Mouse (Mus musculus) common myeloid progenitor, adult 5-6 weeks (primary cell): ENCODE results near the gene Kdm5c. TPM values are rescaled to one million over a fixed set of nuclear protein-coding genes. Genes with fewer than 3 reads are reported as not detected.
"Not testable (repeated sequence)": the region's sequence is repeated elsewhere in the genome, so short reads cannot be mapped to it uniquely, and the experiment has no call there.

Experiments used
- ATAC-seq: replicated peaks from 2 replicates; pipeline ENCODE4 v1.8.0; 2016; ENCODE audit warnings: low read depth, mild to moderate bottlenecking, moderate TSS enrichment, inconsistent platforms; ENCODE audit not compliant: poor library complexity, severe bottlenecking
- total RNA-seq: library from RNA; stranded (forward); fragments of 200-1000, 187-1606 nt; gene quantifications from 2 replicates; pipeline ENCODE4 v1.2.3, GENCODE M21; 2017

Kdm5c gene
- total RNA-seq, 1 experiment from 2014 or later: 59.4 TPM

DNA sequence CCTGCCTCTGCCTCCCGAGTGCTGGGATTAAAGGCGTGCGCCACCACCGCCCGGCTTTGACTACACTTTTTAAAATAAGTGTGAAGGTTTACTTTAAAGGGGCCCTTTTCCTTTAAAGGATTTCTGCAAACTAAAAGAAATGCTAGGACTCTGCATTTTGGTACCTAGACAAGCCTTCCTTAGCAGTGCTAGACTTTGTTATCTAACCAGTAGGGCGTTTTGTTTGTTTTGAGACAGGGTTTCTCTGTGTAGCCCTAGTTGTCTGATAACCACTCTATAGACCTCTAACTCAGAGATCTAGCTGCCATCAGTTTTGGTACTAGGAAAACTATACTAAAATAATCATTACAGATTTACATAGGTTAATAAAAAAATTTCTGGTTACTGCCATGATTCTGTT is 46.6 kb downstream of the Kdm5c start:
- ATAC-seq: no peak

- ATAC-seq: no peak
Measured at GRCm38 (mm10) chrX:152284746-152285145, 51.9 kb downstream of the Kdm5c start.

- ATAC-seq: not testable (repeated sequence)
Measured at GRCm38 (mm10) chrX:152287026-152287425, 54.2 kb downstream of the Kdm5c start.

GRCm38 (mm10) chrX:152306224-152306623 is 73.4 kb downstream of the Kdm5c start:
- no peak for ATAC-seq

DNA sequence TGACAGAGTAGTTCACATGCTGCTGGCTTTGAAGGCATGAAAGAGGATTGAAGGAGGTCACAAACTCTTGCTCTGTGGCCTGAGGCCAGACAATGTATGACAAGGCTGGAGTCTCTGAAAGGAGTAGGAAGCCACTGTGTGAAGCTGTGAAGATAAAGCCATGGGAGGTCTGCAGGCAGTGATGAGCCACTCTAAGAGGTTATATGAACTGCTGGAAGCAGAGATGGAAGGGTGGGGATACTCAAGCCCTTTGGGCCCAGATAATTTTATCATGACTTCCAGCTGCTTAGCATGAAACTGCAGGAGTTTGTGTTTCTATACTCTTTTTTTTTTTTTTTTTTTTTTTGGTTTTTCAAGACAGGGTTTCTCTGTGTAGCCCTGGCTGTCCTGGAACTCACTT is 74.6 kb downstream of the Kdm5c start:
- peak; percentile 99 for ATAC-seq

- peak; percentile 84 for ATAC-seq
Measured at GRCm38 (mm10) chrX:152307942-152308341, 75.1 kb downstream of the Kdm5c start.

DNA sequence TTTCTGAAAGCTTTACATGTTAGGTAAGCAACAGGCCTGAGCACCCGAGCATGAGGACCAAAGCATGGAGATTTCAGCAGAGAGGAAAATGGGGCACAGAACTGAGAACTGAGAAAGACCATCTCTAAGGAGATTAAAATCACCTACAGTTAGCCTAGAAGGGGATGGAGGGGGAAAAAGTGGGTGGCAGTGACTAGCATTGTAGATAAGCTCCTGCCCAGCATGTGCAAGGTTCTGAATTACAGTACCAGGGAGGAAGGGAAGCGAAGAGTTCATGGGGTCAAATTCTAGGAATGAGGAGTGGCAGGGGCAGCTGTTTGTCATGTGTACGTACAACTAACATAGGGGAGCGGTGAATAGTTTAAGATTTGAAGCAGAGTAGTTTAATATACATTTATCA is 87.7 kb downstream of the Kdm5c start:
- ATAC-seq: no peak

DNA sequence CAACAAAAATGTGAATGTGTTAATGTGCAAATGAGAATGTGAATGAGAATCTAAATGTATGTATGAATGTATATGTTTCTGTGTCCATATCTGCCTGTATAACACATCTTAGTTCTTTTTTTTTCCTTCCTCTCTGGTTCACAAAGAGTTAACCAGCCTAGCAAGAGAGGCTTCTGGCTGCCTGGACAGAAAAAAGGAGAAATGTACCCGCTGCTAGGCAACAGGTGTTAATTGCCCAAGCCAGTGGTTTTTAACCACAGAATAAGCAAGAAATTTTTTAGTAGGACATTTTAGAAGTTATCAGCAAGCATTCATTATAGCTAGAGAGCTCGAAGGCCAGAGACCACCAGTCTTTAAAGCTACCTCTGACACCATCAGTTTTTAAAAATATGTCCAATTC is 90.0 kb downstream of the Kdm5c start:
- ATAC-seq: peak; percentile 59

- ATAC-seq: no peak
Measured at GRCm38 (mm10) chrX:152323584-152323983, 90.8 kb downstream of the Kdm5c start.

Other genes with a start within 250 kb of the Kdm5c start
- gene Hsd17b10, start 231.2 kb upstream of the Kdm5c start, total RNA-seq: 84.8 and 85.6 TPM in 2 replicates
- gene Ribc1, start 216.7 kb upstream of the Kdm5c start, total RNA-seq: 1.2 and 1.6 TPM in 2 replicates
- gene Smc1a, start 216.6 kb upstream of the Kdm5c start, total RNA-seq: 293 and 367 TPM in 2 replicates
- gene Iqsec2, start 88.8 kb upstream of the Kdm5c start, total RNA-seq: 1.1 and 3.7 TPM in 2 replicates
- 5.3 and 11.5 TPM in 2 replicates for gene Kantr, start 94.5 kb downstream of the Kdm5c start, total RNA-seq
- gene Tspyl2, start 109.4 kb downstream of the Kdm5c start, total RNA-seq: 17.0 and 19.6 TPM in 2 replicates
- gene Gpr173, start 135.7 kb downstream of the Kdm5c start, total RNA-seq: not detected in 2 replicates